Comparison of ENCODE assay signal across 11 mouse cellular contexts in the genomic region with DNA sequence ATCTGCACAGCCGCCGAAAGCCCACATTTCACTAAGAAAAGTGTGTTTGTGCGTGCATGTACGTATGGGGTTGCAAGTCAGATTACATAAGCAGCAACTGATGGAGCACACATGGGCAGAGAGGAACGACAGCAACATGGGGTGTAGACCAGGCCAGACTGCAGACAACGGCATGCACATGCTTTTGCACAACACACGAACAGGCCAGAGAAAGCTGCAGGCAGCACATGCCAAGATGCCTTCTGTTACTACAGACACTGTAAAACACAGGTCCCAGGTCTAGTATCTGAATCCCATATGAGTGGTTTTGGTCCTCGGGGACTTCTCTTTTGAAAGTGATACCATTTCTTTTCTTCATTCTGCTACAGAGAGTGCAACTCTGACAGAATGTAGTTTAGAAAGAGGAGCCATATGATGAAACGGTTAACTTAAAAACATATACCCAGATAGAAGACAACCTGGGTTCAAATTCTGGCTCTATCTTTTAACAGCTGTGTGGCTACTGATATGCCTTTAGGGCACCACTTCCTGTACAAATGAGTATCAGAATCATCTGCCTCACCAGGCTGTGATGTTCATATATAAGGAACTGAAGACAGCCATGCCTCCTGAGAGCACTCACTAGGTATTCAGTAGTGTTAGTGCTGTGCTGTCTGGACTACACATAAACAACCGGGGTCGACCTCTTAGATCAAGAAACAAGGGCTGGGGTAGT. TPM values are rescaled to one million over a fixed set of nuclear protein-coding genes. Genes with fewer than 3 reads are reported as not detected.
A peak's percentile ranks its signal among the peaks of the same experiment; 100 is the strongest.
DNase-seq lines count a peak whose midpoint lies in the region; ATAC-seq and TF ChIP-seq lines count a peak whose summit lies in the region.
"Had no signal": no experiment of that assay in that cellular context is flagged by ENCODE, and none has a peak within 500 bp of the region (broad histone marks: within the 10 kb centered on the region; RNA-seq: fewer than 3 reads in every experiment).

No protein-coding gene starts in this region.

- peak; percentile 58 for ATAC-seq in forebrain, embryonic 16.5 days
- ATAC-seq in forebrain, embryonic 11.5 days (replicated peaks; ENCODE audit: low FRiP score), result no peak
- no peak for ATAC-seq in stomach, embryonic 16.5 days (ENCODE audit: insufficient read depth, low FRiP score)

- no peak overlapping the region for H3K4me3 ChIP-seq in forebrain, embryonic 16.5 days (replicated peaks; ENCODE audit: low read length)
- H3K4me3 ChIP-seq in forebrain, embryonic 11.5 days (ENCODE audit: low read depth, low read length), result no peak overlapping the region
- H3K4me3 ChIP-seq in layer of hippocampus, adult 2 months, result no peak overlapping the region
- no peak overlapping the region for H3K4me3 ChIP-seq in stomach, embryonic 16.5 days (replicated peaks; ENCODE audit: low read length)
- H3K4me3 ChIP-seq: heart, embryonic 12.5 days had no signal

- H3K36me3 ChIP-seq in forebrain, embryonic 16.5 days (ENCODE audit: control insufficient read depth, insufficient read depth), result no peaks in the 10 kb centered on the region; the same call in 1 of the 2 replicates
- no peaks in the 10 kb centered on the region for H3K36me3 ChIP-seq in forebrain, embryonic 11.5 days (ENCODE audit: control insufficient read depth, insufficient read depth, low read length)
- H3K36me3 ChIP-seq in stomach, embryonic 16.5 days (ENCODE audit: control insufficient read depth, insufficient read depth, low read length), result no peaks in the 10 kb centered on the region
- H3K36me3 ChIP-seq: heart, embryonic 12.5 days had no signal

- H3K27ac ChIP-seq in forebrain, embryonic 16.5 days (ENCODE audit: low read length), result peak overlapping the region; percentile 14; the same call in 1 of the 2 replicates
- H3K27ac ChIP-seq in forebrain, embryonic 11.5 days (ENCODE audit: low read depth, low read length), result no peak overlapping the region
- H3K27ac ChIP-seq in layer of hippocampus, adult 2 months, result peak overlapping the region; percentile 76
- no peak overlapping the region; the same call in 1 of the 2 replicates for H3K27ac ChIP-seq in stomach, embryonic 16.5 days (ENCODE audit: low read length)

- H3K27me3 ChIP-seq in forebrain, embryonic 16.5 days (replicated peaks; ENCODE audit: control insufficient read depth, insufficient read depth, low read length), result no peaks in the 10 kb centered on the region
- H3K27me3 ChIP-seq in forebrain, embryonic 11.5 days (ENCODE audit: control insufficient read depth, insufficient read depth, low read length), result no peaks in the 10 kb centered on the region
- no peaks in the 10 kb centered on the region for H3K27me3 ChIP-seq in stomach, embryonic 16.5 days (ENCODE audit: control insufficient read depth, insufficient read depth, low read length)
- H3K27me3 ChIP-seq: heart, embryonic 12.5 days had no signal

- no peak overlapping the region for H3K4me2 ChIP-seq in forebrain, embryonic 16.5 days (ENCODE audit: low read length)
- H3K4me2 ChIP-seq in forebrain, embryonic 11.5 days (ENCODE audit: low read depth, low read length, severe bottlenecking), result no peak overlapping the region
- H3K4me2 ChIP-seq in stomach, embryonic 16.5 days (ENCODE audit: low read depth, low read length), result peak overlapping the region; percentile 22
- H3K4me2 ChIP-seq: heart, embryonic 12.5 days had no signal

- no peaks in the 10 kb centered on the region for H3K9me3 ChIP-seq in forebrain, embryonic 16.5 days (ENCODE audit: control insufficient read depth, low read length)
- H3K9me3 ChIP-seq in forebrain, embryonic 11.5 days (ENCODE audit: control insufficient read depth, low read length), result no peaks in the 10 kb centered on the region
- no peaks in the 10 kb centered on the region for H3K9me3 ChIP-seq in stomach, embryonic 16.5 days (replicated peaks; ENCODE audit: control insufficient read depth, low read length)
- H3K9me3 ChIP-seq: heart, embryonic 12.5 days had no signal

- TF ChIP-seq CTCF in layer of hippocampus, adult 2 months (conservative IDR thresholded peaks at IDR 0.05), result no peak

- no peak overlapping the region for H3K9ac ChIP-seq in forebrain, embryonic 16.5 days (replicated peaks; ENCODE audit: low read depth, low read length)
- H3K9ac ChIP-seq in forebrain, embryonic 11.5 days (ENCODE audit: low read length), result no peak overlapping the region
- peak overlapping the region; percentile 13; the same call in 1 of the 2 replicates for H3K9ac ChIP-seq in stomach, embryonic 16.5 days (ENCODE audit: low read length)
- H3K9ac ChIP-seq: heart, embryonic 12.5 days had no signal

- H3K4me1 ChIP-seq in forebrain, embryonic 16.5 days (replicated peaks; ENCODE audit: control insufficient read depth, insufficient read depth, low read length), result peaks cover 14% of the 10 kb centered on the region
- H3K4me1 ChIP-seq in forebrain, embryonic 11.5 days (replicated peaks; ENCODE audit: control insufficient read depth, insufficient read depth, low read length), result peaks cover 8% of the 10 kb centered on the region; the same call in 1 of the 2 replicates
- peaks cover 11% of the 10 kb centered on the region; the same call in 1 of the 2 replicates for H3K4me1 ChIP-seq in stomach, embryonic 16.5 days (ENCODE audit: control insufficient read depth, insufficient read depth, low read length)

- WGBS in forebrain, embryonic 16.5 days, result 77% methylated on average over 11 of the region's 11 CpGs
- WGBS in forebrain, embryonic 11.5 days, result 86% methylated on average over 11 of the region's 11 CpGs
- WGBS in stomach, embryonic 16.5 days, result 53% methylated on average over 11 of the region's 11 CpGs

- no peak for DNase-seq in forebrain, embryonic 11.5 days (ENCODE audit: low spot score)
- peak; percentile 30 for DNase-seq in right cerebral cortex, adult 18-20 months
- no peak for DNase-seq in right cerebral cortex, postnatal 4 days
- DNase-seq in layer of hippocampus, adult 2 months (ENCODE audit: low spot score in 2 of 2), result peak in 1 of 2 experiments; percentile 8
- DNase-seq in lung, postnatal 25 days (ENCODE audit: low spot score), result no peak
- no peak for DNase-seq in spleen, postnatal 14 days (ENCODE audit: low spot score in 2 of 2)
- DNase-seq: cerebellum, adult 11 months; retina, postnatal 1 day had no signal

RNA-seq across cellular contexts. Expression of a gene that starts 3.4 kb away (rescaled TPM):
- polyA plus RNA-seq in forebrain, embryonic 16.5 days (2015; fragmentation: Nextera tagmentation; extraction: Ambion mirVana), result 0.87 and 1.5 TPM in 2 replicates
- polyA plus RNA-seq in forebrain, embryonic 11.5 days (2014; fragmentation: Nextera tagmentation; extraction: Ambion mirVana), result 1.3 and 1.6 TPM in 2 replicates
- total RNA-seq in layer of hippocampus, adult 2 months (2021), result under 1 TPM; 0.79 to 0.92 TPM
- 19.3 and 20.0 TPM in 2 replicates for polyA plus RNA-seq in stomach, embryonic 16.5 days (2015; fragmentation: Nextera tagmentation; extraction: Ambion mirVana)

Comparison
In these comparisons a context has a peak if more than half of its experiments do, and no peak if none do; other contexts are left out.
1. H3K27ac ChIP-seq: peak in forebrain, embryonic 16.5 days (single experiment) and layer of hippocampus, adult 2 months (single experiment); none in forebrain, embryonic 11.5 days (single experiment) and stomach, embryonic 16.5 days (single experiment).